Mouse (Mus musculus): ENCODE data around the gene Pou2f1. TPM values are rescaled to one million over a fixed set of nuclear protein-coding genes. Genes with fewer than 3 reads are reported as not detected.

Gene Pou2f1
- polyA plus RNA-seq, 1 experiment from 2014 or later = 19.6 TPM

GRCm38 (mm10) chr1:165858356-165858755, 144.1 kb downstream of the Pou2f1 start:
- 92% methylated on average over 5 of the region's 5 CpGs for WGBS
- H3K4me2 ChIP-seq (replicated peaks) = no peak overlapping the region
- no peak overlapping the region for H3K27ac ChIP-seq
- H3K36me3 ChIP-seq = no peaks in the 10 kb centered on the region
- ATAC-seq (ENCODE audit: low FRiP score, low read depth) = no peak
- H3K4me3 ChIP-seq = no peak overlapping the region
- H3K9ac ChIP-seq = no peak overlapping the region
- H3K27me3 ChIP-seq (replicated peaks) = peaks cover 14% of the 10 kb centered on the region
- H3K4me1 ChIP-seq = 0 out of 2 replicates have a peak, but pooled peaks cover 2% of the 10 kb centered on the region
- H3K9me3 ChIP-seq = no peaks in the 10 kb centered on the region

GRCm38 (mm10) chr1:165857279-165857678, 145.2 kb downstream of the Pou2f1 start:
- Histone ChIP-seq H3K4me2 (replicated peaks) (no peak overlapping the region), H3K27ac (no peak overlapping the region), H3K4me3 (no peak overlapping the region), H3K4me1 (peaks cover 9% of the 10 kb centered on the region), H3K27me3 (replicated peaks) (peaks cover 17% of the 10 kb centered on the region), H3K9me3 (no peaks in the 10 kb centered on the region), H3K36me3 (no peaks in the 10 kb centered on the region), H3K9ac (no peak overlapping the region)
- no peak for ATAC-seq (ENCODE audit: low FRiP score, low read depth)
- 93% methylated on average over 11 of the region's 11 CpGs for WGBS

DNA sequence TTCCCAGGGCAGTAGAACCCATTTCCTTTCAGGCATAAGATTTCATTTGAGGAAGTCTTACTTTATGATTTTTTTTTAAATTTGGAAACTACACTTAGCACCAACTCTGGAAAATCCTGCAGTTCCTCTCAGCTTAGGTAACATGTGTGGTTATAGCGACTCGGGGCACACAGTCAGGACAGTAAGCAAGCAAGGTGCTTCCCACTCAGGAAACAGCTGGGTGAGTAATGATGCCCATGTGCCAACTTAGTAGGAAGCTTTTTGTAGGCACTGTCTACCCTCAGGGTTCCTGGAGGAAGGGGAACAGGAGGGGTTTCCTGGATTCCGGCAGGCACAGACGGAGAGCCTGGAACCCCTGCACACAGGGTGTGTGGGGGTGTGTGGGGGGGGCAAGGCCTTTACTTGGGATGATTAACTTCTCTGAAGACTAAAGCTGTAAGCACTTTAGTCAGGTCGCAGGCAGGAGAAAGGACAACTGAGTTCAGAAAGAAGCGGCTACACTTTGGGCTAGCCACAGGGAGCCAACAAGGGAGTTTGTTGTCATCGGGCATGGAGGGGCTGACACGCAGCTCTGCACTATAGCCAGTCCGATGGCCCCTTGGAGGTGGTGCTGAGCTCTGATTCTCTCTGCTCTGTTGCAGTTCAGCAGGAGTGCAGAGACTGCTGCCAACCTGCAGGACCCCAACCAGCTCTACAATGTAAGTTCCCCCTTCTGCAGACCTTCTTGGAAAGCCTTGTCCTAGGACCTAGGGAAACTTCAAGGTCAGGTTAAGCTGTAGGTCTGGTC, 146.5 kb downstream of the Pou2f1 start:
- Histone ChIP-seq H3K27ac (no peak overlapping the region), H3K27me3 (replicated peaks) (peaks cover 25% of the 10 kb centered on the region), H3K9ac (no peak overlapping the region), H3K9me3 (no peaks in the 10 kb centered on the region), H3K36me3 (no peaks in the 10 kb centered on the region), H3K4me3 (no peak overlapping the region), H3K4me1 (peaks cover 14% of the 10 kb centered on the region), H3K4me2 (replicated peaks) (no peak overlapping the region)
- 63% methylated on average over 9 of the region's 9 CpGs for WGBS
- ATAC-seq (ENCODE audit: low FRiP score, low read depth) = no peak

GRCm38 (mm10) chr1:165853729-165854420, 148.6 kb downstream of the Pou2f1 start:
- Histone ChIP-seq H3K9ac (no peak overlapping the region), H3K4me2 (replicated peaks) (no peak overlapping the region), H3K4me1 (peaks cover 14% of the 10 kb centered on the region), H3K27me3 (replicated peaks) (peaks cover 38% of the 10 kb centered on the region), H3K9me3 (no peaks in the 10 kb centered on the region), H3K36me3 (no peaks in the 10 kb centered on the region), H3K4me3 (no peak overlapping the region), H3K27ac (no peak overlapping the region)
- no peak for ATAC-seq (ENCODE audit: low FRiP score, low read depth)
- 57% methylated on average over 10 of the region's 10 CpGs for WGBS

DNA sequence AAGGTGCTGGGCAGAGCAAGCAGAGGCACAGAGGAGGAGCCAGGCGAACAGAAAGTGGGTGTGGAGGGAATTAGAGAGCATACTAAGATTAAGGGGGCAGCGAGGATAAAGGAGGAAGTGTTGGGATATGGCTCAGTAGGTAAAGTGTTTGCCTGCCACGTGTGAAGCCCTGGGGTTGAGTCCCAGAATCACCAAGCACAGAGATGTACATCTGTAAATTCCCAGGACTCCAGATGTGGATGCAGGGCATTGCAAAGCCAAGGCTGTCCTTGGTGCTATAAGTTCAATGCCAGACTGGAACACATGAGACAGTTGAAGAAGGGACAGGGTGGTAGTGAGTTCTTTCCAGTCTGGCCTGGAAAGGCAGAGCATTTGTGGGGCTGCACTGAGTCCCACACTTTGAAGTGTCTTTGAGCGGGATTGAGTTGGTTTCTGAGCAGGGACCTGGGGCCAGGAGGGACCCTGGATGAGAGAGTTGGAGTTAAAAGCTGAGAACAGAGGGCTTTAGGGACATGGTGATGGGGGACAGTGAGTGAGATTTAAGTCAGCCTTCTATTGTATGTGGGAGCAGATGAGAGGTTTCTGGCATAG, 149.3 kb downstream of the Pou2f1 start:
- H3K27me3 ChIP-seq (replicated peaks) = peaks cover 38% of the 10 kb centered on the region
- H3K4me3 ChIP-seq = no peak overlapping the region
- H3K4me1 ChIP-seq = peaks cover 14% of the 10 kb centered on the region
- H3K36me3 ChIP-seq = no peaks in the 10 kb centered on the region
- no peak overlapping the region for H3K4me2 ChIP-seq (replicated peaks)
- H3K9me3 ChIP-seq = no peaks in the 10 kb centered on the region
- ATAC-seq (ENCODE audit: low FRiP score, low read depth) = no peak
- no peak overlapping the region for H3K9ac ChIP-seq
- WGBS = 64% methylated on average over 4 of the region's 4 CpGs
- no peak overlapping the region for H3K27ac ChIP-seq

- WGBS = 46% methylated on average over 5 of the region's 5 CpGs
- no peak overlapping the region for H3K4me3 ChIP-seq
- peak; percentile 52; the same call in 1 of the 2 replicates for ATAC-seq (ENCODE audit: low FRiP score, low read depth)
- H3K9ac ChIP-seq = no peak overlapping the region
- H3K4me2 ChIP-seq (replicated peaks) = no peak overlapping the region
- H3K36me3 ChIP-seq = no peaks in the 10 kb centered on the region
- H3K27ac ChIP-seq = no peak overlapping the region
- H3K4me1 ChIP-seq = peaks cover 14% of the 10 kb centered on the region
- H3K27me3 ChIP-seq (replicated peaks) = peaks cover 38% of the 10 kb centered on the region
- no peaks in the 10 kb centered on the region for H3K9me3 ChIP-seq
Measured at GRCm38 (mm10) chr1:165852131-165852530, 150.3 kb downstream of the Pou2f1 start.

DNA sequence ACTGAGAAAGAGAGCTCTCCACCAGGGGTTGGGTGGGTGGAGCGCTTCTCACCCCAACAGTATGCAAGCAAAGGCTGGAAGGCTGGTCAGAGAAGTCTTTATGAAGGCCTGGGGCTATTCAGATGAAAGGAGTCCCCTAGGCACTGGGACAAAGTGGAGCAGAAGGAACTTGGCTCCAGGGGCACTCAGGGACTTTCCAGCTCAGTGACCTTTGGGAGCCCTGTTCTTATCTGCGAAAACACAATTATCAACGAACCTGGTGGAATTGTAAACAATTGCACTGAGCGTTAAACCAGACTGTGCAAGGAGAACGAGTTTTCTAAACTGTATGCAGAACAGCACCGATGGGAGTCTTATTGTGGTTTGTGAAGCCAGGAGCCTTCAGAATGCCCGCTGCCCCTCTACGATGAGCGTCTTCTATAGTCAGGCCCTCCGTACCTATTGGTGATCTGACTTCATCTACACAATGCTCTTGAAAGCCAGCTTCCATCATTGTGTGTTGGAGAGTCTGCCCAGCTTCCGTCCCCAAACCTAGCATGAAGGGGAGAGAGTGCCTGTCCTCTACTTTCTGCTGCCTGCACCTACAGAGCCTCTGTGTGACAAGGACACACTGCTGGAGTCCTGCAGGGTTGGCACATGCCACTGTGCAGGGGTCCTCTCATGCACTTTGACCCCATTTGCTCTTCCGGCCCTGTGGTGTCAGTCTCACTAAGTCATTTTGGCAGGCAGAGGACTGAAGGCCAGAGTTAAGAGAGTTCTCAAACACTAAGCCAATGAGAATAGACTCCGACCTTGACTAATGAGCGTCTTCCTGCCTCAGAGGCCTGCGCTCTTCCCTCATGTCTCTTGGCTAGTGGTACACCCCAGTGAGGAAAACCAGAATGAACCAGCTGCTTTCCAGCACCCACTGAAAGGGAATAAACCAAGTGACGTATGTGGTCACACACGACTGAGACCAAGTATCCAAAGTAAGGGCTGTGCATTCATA, 152.7 kb downstream of the Pou2f1 start:
- no peak for ATAC-seq (ENCODE audit: low FRiP score, low read depth)

DNA sequence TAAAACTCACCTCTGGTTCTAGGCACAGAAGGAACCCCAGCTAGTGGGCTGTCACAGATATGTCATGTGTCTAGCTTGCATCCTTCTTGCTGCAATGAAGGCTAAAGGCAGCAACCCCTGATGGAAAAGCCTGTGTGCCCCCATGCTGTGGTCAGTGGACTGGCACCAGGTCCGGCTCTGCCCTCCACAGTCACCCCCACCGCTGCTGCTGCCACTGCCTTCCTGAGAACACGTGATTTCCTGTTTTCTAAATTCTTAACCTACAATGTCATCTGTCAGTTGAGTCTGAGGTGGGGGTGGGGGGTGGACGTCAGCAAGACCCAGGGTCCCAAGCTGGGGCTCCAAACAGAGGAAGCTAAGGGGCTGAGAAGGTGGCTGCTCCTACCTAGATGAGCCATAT, 153.6 kb downstream of the Pou2f1 start:
- H3K4me2 ChIP-seq (replicated peaks) = no peak overlapping the region

More for the DNA sequence above, 152.7 kb downstream of the Pou2f1 start:
- Histone ChIP-seq H3K9me3 (no peaks in the 10 kb centered on the region), H3K36me3 (no peaks in the 10 kb centered on the region), H3K9ac (no peak overlapping the region), H3K4me3 (no peak overlapping the region), H3K4me2 (replicated peaks) (no peak overlapping the region), H3K27ac (no peak overlapping the region), H3K27me3 (replicated peaks) (peaks cover 46% of the 10 kb centered on the region), H3K4me1 (peaks cover 25% of the 10 kb centered on the region)
- 81% methylated on average over 17 of the region's 17 CpGs for WGBS

DNA sequence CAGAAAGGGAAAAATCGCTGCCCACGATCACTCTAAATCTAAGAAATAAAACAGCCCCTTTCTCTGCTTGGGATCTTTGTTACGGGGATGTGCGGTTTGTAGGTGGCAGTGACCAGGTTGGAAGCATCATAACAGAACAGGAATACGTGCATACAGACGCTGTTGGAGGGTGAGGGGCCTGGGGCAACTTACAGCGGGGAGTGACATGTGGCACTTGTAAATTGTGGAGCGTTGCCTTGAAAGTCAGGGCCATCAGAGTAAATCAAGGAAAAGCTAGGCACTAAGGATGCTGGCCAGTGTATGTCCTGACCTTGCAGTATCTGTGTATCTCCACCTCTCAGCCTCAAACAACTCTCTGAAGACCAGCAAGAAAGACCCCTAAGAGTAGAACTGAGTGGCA, 154.1 kb downstream of the Pou2f1 start:
- no peak for ATAC-seq (ENCODE audit: low FRiP score, low read depth)
- WGBS = 79% methylated on average over 8 of the region's 8 CpGs
- Histone ChIP-seq H3K27me3 (replicated peaks) (peaks cover 50% of the 10 kb centered on the region), H3K9me3 (no peaks in the 10 kb centered on the region), H3K4me1 (peaks cover 30% of the 10 kb centered on the region), H3K4me3 (no peak overlapping the region), H3K4me2 (replicated peaks) (no peak overlapping the region), H3K36me3 (no peaks in the 10 kb centered on the region), H3K9ac (no peak overlapping the region), H3K27ac (no peak overlapping the region)

More for the DNA sequence above, 153.6 kb downstream of the Pou2f1 start:
- Histone ChIP-seq H3K9ac (no peak overlapping the region), H3K9me3 (no peaks in the 10 kb centered on the region), H3K4me3 (no peak overlapping the region), H3K27me3 (replicated peaks) (peaks cover 47% of the 10 kb centered on the region), H3K27ac (no peak overlapping the region), H3K36me3 (no peaks in the 10 kb centered on the region), H3K4me1 (peaks cover 31% of the 10 kb centered on the region)
- 68% methylated on average over 4 of the region's 4 CpGs for WGBS
- no peak for ATAC-seq (ENCODE audit: low FRiP score, low read depth)

GRCm38 (mm10) chr1:165845366-165845765, 157.1 kb downstream of the Pou2f1 start:
- ATAC-seq (ENCODE audit: low FRiP score, low read depth) = no peak; the same call in 1 of the 2 replicates
- H3K36me3 ChIP-seq = no peaks in the 10 kb centered on the region
- peak overlapping the region; percentile 45 for H3K4me3 ChIP-seq
- no peak overlapping the region for H3K27ac ChIP-seq
- H3K27me3 ChIP-seq (replicated peaks) = peaks cover 58% of the 10 kb centered on the region
- WGBS = 6% methylated on average over 14 of the region's 14 CpGs
- H3K9me3 ChIP-seq = no peaks in the 10 kb centered on the region
- peaks cover 30% of the 10 kb centered on the region for H3K4me1 ChIP-seq
- H3K9ac ChIP-seq = no peak overlapping the region
- peak overlapping the region; percentile 97 for H3K4me2 ChIP-seq (replicated peaks)

DNA sequence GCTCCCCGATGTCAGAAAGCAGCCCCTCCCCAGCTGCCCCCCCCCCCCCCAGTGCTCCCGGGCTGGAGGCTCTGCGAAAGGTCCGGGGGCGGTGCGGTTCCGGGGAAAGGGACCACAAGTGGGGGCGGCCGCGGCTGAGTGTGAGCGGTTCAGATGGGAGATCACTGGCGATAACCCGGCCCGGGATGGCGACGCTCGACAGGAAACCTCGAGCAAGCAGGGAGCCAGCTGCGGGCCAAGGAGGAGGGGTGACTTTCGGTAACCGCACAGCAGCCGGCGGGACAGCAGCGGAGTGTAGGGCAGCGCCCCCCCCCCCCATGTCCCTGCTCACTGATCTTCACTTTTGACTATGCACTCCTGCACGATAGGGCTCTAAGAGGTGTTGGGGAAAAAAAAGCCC, 157.5 kb downstream of the Pou2f1 start:
- Histone ChIP-seq H3K9ac (peak overlapping the region; percentile 56), H3K4me2 (replicated peaks) (peak overlapping the region; percentile 97), H3K9me3 (no peaks in the 10 kb centered on the region), H3K27ac (no peak overlapping the region), H3K27me3 (replicated peaks) (peaks cover 58% of the 10 kb centered on the region), H3K4me3 (peak overlapping the region; percentile 45), H3K36me3 (no peaks in the 10 kb centered on the region), H3K4me1 (peaks cover 30% of the 10 kb centered on the region)
- ATAC-seq (ENCODE audit: low FRiP score, low read depth) = peak; percentile 49
- WGBS = under 1% methylated on average over 26 of the region's 26 CpGs

All from neural tube, embryonic 12.5 days (tissue).